Mouse (Mus musculus): ENCODE data around the gene Mapk7.

Mapk7 gene

GRCm38 (mm10) chr11:61494129-61494997 lies at the start of gene Mapk7:
Gene Mapk7 (minus strand): TSS chr11:61494406.
- DNase-seq (ENCODE audit: low read depth, low spot score), result peak; percentile 99

GRCm38 (mm10) chr11:61541106-61541505 lies 46.9 kb upstream of the Mapk7 start:
- no peak for DNase-seq (ENCODE audit: low read depth, low spot score)

- DNase-seq (ENCODE audit: low read depth, low spot score), result peak; percentile 33
These were observed 46.4 kb upstream of the Mapk7 start for GRCm38 (mm10) chr11:61540642-61541041.

GRCm38 (mm10) chr11:61537362-61537761 lies 43.2 kb upstream of the Mapk7 start:
- DNase-seq (ENCODE audit: low read depth, low spot score), result no peak

- no peak for DNase-seq (ENCODE audit: low read depth, low spot score)
These were observed 42.7 kb upstream of the Mapk7 start for GRCm38 (mm10) chr11:61536952-61537351.

GRCm38 (mm10) chr11:61535530-61535929 lies 41.3 kb upstream of the Mapk7 start:
- DNase-seq (ENCODE audit: low read depth, low spot score), result no peak

GRCm38 (mm10) chr11:61533571-61533970 lies 39.4 kb upstream of the Mapk7 start:
- DNase-seq (ENCODE audit: low read depth, low spot score), result peak; percentile 88

- DNase-seq (ENCODE audit: low read depth, low spot score), result no peak
These were observed 38.6 kb upstream of the Mapk7 start for GRCm38 (mm10) chr11:61532820-61533219.

GRCm38 (mm10) chr11:61529268-61529713 lies 35.1 kb upstream of the Mapk7 start:
- DNase-seq (ENCODE audit: low read depth, low spot score), result peak; percentile 99

GRCm38 (mm10) chr11:61526872-61527271 lies 32.7 kb upstream of the Mapk7 start:
- DNase-seq (ENCODE audit: low read depth, low spot score), result peak; percentile 31

- DNase-seq (ENCODE audit: low read depth, low spot score), result no peak
These were observed 25.4 kb upstream of the Mapk7 start for GRCm38 (mm10) chr11:61519484-61520107.

- DNase-seq (ENCODE audit: low read depth, low spot score), result peak; percentile 72
These were observed 24.7 kb upstream of the Mapk7 start for GRCm38 (mm10) chr11:61518871-61519270.

GRCm38 (mm10) chr11:61517971-61518370 lies 23.8 kb upstream of the Mapk7 start:
- no peak for DNase-seq (ENCODE audit: low read depth, low spot score)

- peak; percentile 88 for DNase-seq (ENCODE audit: low read depth, low spot score)
These were observed 20.7 kb upstream of the Mapk7 start for GRCm38 (mm10) chr11:61514953-61515352.

GRCm38 (mm10) chr11:61504713-61505257 lies 10.6 kb upstream of the Mapk7 start, which contains the start of gene B9d1:
Gene B9d1 (plus strand): TSS chr11:61505144.
- DNase-seq (ENCODE audit: low read depth, low spot score), result peak; percentile 98

GRCm38 (mm10) chr11:61503933-61504332 lies 9.7 kb upstream of the Mapk7 start:
- DNase-seq (ENCODE audit: low read depth, low spot score), result no peak

- peak; percentile 76 for DNase-seq (ENCODE audit: low read depth, low spot score)
These were observed 4.7 kb upstream of the Mapk7 start for GRCm38 (mm10) chr11:61498736-61499504.

GRCm38 (mm10) chr11:61497490-61497889 lies 3.3 kb upstream of the Mapk7 start:
- DNase-seq (ENCODE audit: low read depth, low spot score), result no peak

GRCm38 (mm10) chr11:61495528-61495927 lies 1.3 kb upstream of the Mapk7 start:
- DNase-seq (ENCODE audit: low read depth, low spot score), result no peak

- no peak for DNase-seq (ENCODE audit: low read depth, low spot score)
These were observed 579 bp downstream of the Mapk7 start for GRCm38 (mm10) chr11:61493525-61494128.

- DNase-seq (ENCODE audit: low read depth, low spot score), result no peak
These were observed 1.3 kb downstream of the Mapk7 start for GRCm38 (mm10) chr11:61492749-61493401.
